Mouse (Mus musculus) neural tube, embryonic 13.5 days (tissue): ENCODE results near the gene Mrps2. TPM values are rescaled to one million over a fixed set of nuclear protein-coding genes. Genes with fewer than 3 reads are reported as not detected.

Experiments used
- ATAC-seq: fragments of 200-750 bp; cut with Nextera tagmentation; 2 replicates; pipeline ENCODE4 v1.8.0; 2017; ENCODE audit warnings: low read depth, mild to moderate bottlenecking, moderate TSS enrichment, moderate library complexity
- H3K27ac ChIP-seq: fragments of 300-500 bp; sonication (generic); replicated peaks from 2 replicates; pipeline ENCODE4 v1.5.1; 2015; ENCODE audit warnings: moderate library complexity, mild to moderate bottlenecking, inconsistent platforms
- H3K27me3 ChIP-seq: fragments of 300-500 bp; sonication (generic); 2 replicates; pipeline ENCODE4 v1.6.1; 2015; ENCODE audit warnings: mild to moderate bottlenecking, inconsistent platforms
- H3K36me3 ChIP-seq: fragments of 300-500 bp; sonication (generic); 2 replicates; pipeline ENCODE4 v1.6.1; 2015; ENCODE audit warnings: mild to moderate bottlenecking, inconsistent platforms
- H3K4me1 ChIP-seq: fragments of 300-500 bp; sonication (generic); replicated peaks from 2 replicates; pipeline ENCODE4 v1.6.1; 2015; ENCODE audit warnings: inconsistent platforms
- H3K4me2 ChIP-seq: fragments of 300-500 bp; sonication (generic); 2 replicates; pipeline ENCODE4 v1.6.1; 2015; ENCODE audit warnings: inconsistent platforms, mild to moderate bottlenecking, moderate library complexity
- H3K4me3 ChIP-seq: fragments of 300-500 bp; sonication (generic); 2 replicates; pipeline ENCODE4 v1.5.1; 2015; ENCODE audit warnings: mild to moderate bottlenecking, inconsistent platforms
- H3K9ac ChIP-seq: fragments of 300-500 bp; sonication (generic); 2 replicates; pipeline ENCODE4 v1.6.1; 2015; ENCODE audit warnings: moderate library complexity, mild to moderate bottlenecking, inconsistent platforms
- H3K9me3 ChIP-seq: fragments of 300-500 bp; sonication (generic); 2 replicates; pipeline ENCODE4 v1.6.1; 2016; ENCODE audit warnings: inconsistent platforms
- WGBS: fragments of 180-500 bp; shearing (Covaris S2); methylation state at CpG from one replicate; pipeline ENCODE4 v1.1.7; 2015; 5-methylcytosine and 5-hydroxymethylcytosine counted together
- polyA plus RNA-seq: library from polyadenylated mRNA; unstranded; fragments of >200 nt; fragmentation: Nextera tagmentation; extraction: Ambion mirVana; gene quantifications from 2 replicates; pipeline ENCODE4 v1.2.1, GENCODE M21; 2015

Gene Mrps2
- polyA plus RNA-seq, 1 experiment from 2014 or later: 56.2 TPM

DNA sequence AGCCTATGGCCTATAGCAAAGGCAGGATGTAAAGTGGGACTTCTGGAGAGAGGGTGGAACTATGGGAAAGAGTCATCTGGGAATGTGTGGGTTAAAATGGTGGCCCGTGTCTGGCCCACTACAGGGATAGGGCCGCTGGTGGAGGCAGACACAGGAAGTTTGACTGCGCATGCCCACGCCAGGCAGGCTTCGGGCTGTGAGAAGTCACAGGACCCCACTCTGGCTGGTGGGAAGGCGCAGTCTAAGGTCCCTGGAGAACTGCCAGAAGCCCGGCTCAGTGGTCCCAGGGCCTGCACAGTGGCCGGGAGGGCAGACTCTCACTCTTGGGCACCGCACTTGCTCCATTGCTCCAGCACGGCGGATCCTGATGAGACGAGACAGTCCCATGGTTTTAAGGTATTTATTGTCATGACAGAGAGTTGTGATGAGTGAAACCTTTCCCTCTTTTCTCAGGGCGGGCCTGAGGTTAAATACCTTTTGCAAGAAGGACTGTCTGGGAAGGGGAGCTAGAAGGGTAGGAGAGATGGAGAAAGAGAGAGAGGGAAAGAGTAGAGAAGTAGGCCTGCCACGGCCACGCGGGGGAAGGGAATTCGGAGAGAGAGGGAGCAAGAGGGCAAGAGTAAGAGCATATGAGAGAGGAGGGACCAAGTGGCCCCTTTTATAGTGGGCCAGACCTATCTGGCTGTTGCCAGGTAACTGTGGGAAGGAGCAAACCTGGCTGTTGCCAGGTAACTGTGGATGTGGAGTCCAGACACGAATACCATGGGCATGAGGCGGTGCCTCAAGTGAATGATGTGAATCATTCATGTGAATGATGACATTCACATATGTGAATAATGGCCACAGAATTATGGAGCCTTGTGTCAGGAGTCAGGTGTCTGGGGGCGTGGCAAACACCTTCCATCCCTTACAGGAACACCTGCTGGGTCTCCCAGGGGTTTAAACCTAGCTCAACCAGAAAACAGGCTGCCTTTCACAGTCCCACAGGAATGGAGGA is 11.6 kb downstream of the Mrps2 start:
- no peak overlapping the region for H3K4me3 ChIP-seq
- ATAC-seq: no peak
- no peak overlapping the region for H3K9ac ChIP-seq
- 83% methylated on average over 20 of the region's 20 CpGs for WGBS
- no peak overlapping the region for H3K4me2 ChIP-seq
- H3K36me3 ChIP-seq: no peaks in the 10 kb centered on the region
- no peaks in the 10 kb centered on the region for H3K9me3 ChIP-seq
- H3K27ac ChIP-seq: no peak overlapping the region
- no peaks in the 10 kb centered on the region for H3K27me3 ChIP-seq
- no peaks in the 10 kb centered on the region for H3K4me1 ChIP-seq

DNA sequence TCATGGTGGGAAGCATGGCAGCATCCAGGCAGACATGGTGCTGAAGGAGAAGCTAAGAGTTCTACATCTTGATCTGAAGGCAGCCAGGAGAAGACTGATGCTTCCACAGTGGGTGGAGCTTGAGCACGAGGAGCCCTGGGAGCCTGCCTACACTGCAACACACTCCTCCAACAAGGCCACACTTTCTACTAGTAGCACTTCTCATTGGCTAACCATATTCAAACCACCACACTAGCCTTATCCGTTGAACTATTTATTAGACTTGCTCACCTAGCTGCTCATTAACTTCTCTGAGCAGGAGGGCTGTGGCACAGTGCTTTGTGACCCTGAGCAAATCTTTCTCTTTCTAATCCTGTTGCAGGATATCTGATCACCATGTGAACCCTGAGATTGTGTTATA is 16.0 kb downstream of the Mrps2 start:
- 78% methylated on average over 2 of the region's 2 CpGs for WGBS
- H3K36me3 ChIP-seq: no peaks in the 10 kb centered on the region

DNA sequence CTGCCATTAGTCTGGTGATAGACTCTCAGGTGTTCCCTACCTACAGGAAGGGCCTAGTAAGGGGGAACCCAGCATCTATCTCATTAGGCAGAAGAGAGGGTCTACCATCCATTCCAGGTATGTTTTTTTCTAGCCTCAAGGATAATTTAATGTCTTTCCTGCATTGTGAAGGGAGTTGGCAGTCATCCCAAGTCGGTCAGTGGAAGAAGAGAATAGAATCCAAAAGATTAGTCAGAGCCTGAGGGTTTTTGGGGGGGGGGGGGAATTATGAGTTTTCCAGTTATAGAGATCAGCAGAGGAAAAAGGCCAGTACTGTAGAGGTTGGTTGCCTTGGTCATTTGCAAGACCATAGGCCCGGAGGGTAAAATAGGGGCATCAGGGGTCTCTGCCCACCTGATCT is 26.7 kb downstream of the Mrps2 start:
- Histone ChIP-seq H3K9me3 (no peaks in the 10 kb centered on the region), H3K4me2 (no peak overlapping the region), H3K4me3 (no peak overlapping the region), H3K4me1 (no peaks in the 10 kb centered on the region), H3K27me3 (no peaks in the 10 kb centered on the region), H3K27ac (no peak overlapping the region), H3K9ac (no peak overlapping the region), H3K36me3 (no peaks in the 10 kb centered on the region)
- WGBS: 87% methylated on average over 2 of the region's 2 CpGs
- no peak for ATAC-seq

More for the DNA sequence above, 16.0 kb downstream of the Mrps2 start:
- no peak overlapping the region for H3K4me2 ChIP-seq
- no peak overlapping the region for H3K27ac ChIP-seq
- no peaks in the 10 kb centered on the region for H3K4me1 ChIP-seq
- no peak overlapping the region for H3K9ac ChIP-seq
- no peaks in the 10 kb centered on the region for H3K27me3 ChIP-seq
- no peaks in the 10 kb centered on the region for H3K9me3 ChIP-seq
- no peak for ATAC-seq
- H3K4me3 ChIP-seq: no peak overlapping the region

DNA sequence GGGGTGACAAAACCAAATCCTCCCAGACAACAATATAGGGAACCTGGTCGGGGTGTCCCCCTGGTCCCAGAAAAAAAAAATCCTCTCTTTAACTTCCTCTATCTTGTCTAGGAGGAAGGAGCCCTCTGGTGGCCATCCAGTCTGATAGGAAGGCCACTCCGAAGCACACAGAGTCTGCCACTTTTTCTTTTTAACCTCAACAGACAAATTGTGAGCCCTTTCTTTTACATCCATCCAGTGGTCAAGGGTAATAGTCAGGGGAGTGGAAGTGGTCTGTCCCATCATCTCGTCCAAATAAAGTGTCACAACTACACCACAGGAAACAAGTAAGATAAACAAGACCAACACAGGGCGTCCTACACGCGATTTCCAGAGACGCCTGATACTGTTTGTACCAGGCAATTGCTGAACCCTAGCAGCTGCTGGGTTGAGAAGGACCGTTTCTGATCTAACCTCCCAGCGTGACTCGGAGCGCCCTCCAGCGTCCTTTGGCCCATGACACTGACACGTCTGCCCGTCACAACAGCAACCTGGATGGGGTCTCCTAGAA is 27.4 kb downstream of the Mrps2 start:
- Histone ChIP-seq H3K9me3 (no peaks in the 10 kb centered on the region), H3K4me3 (no peak overlapping the region)
- WGBS: 86% methylated on average over 14 of the region's 14 CpGs

DNA sequence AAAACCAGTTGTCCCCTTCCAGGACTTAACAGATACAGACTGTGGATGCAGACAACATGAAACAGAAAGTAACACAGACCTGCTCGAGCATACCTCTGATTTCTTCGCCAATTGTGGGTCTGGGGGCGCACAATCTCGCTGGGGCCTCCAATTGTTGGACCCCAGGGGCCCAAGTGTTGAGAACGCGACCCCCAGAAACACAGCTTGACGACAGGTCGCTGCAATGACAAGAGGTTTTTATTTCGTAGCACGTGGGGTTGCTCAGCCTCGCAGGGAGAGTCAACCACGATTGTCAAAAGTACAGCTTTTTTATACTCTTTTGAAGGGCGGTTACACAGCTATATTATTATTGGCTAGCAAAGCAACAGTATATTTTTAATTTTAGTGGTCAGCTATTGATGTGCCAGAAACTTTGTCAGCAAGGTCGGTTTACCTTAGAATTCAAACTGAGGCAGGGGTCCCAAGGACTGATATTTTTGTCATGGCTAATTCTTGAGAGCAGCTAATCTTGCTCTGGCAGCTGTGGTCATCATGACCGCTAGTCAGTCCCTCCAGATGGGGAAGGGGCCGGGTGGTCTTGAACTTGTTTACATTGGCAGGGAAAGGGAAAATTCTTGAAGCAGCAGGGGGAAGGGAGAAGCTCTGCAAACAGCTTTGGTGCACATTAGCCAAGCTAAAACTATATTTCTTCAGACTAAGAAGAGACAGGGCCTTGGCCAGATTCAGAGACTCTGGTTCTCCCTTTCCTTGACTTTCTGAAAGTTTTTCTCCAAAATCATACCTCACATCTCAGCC is 28.1 kb downstream of the Mrps2 start:
- WGBS: 83% methylated on average over 16 of the region's 16 CpGs

More for the DNA sequence above, 27.4 kb downstream of the Mrps2 start:
- Histone ChIP-seq H3K9ac (no peak overlapping the region), H3K27ac (no peak overlapping the region), H3K4me1 (no peaks in the 10 kb centered on the region), H3K27me3 (no peaks in the 10 kb centered on the region), H3K4me2 (no peak overlapping the region), H3K36me3 (no peaks in the 10 kb centered on the region)
- ATAC-seq: no peak

DNA sequence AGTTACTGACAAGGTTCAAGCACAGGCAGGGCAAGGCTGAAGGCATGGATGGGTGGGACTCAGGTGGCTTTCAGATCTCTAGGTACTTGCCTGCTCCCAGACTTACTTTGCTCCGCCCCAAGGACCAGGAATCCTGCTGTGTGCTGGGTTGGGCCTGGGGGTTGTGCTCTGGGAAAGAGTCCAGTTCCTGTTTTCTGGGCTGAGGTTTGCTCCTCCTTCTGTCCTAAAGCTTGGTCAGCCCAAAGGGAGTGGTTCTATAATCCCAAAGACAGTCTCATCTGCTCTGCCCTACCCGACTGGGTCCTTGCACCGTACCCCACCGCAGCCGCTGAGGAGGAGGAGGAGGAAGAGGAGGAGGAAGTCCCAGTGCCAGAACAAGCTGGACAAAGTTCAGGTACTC is 28.8 kb downstream of the Mrps2 start, which contains the start of gene Gbgt1:
TSS of gene Gbgt1 (plus strand) at position 221 of the 400 bp plus-strand sequence.
- Histone ChIP-seq H3K27me3 (no peaks in the 10 kb centered on the region), H3K9me3 (no peaks in the 10 kb centered on the region), H3K4me2 (peak within 1 kb of the TSS; percentile 21; the same call in 1 of the 2 replicates), H3K36me3 (no peaks in the 10 kb centered on the region), H3K4me3 (no peak within 1 kb of the TSS), H3K4me1 (no peaks in the 10 kb centered on the region), H3K27ac (no peak within 1 kb of the TSS), H3K9ac (no peak within 1 kb of the TSS)
- 85% methylated on average over 5 of the region's 5 CpGs for WGBS
- ATAC-seq: no peak

More for the DNA sequence above, 28.1 kb downstream of the Mrps2 start:
- no peak overlapping the region for H3K4me3 ChIP-seq
- no peak for ATAC-seq
- no peak overlapping the region for H3K27ac ChIP-seq
- H3K27me3 ChIP-seq: no peaks in the 10 kb centered on the region
- H3K9ac ChIP-seq: no peak overlapping the region
- H3K4me2 ChIP-seq: no peak overlapping the region
- H3K4me1 ChIP-seq: no peaks in the 10 kb centered on the region
- no peaks in the 10 kb centered on the region for H3K9me3 ChIP-seq
- H3K36me3 ChIP-seq: no peaks in the 10 kb centered on the region

DNA sequence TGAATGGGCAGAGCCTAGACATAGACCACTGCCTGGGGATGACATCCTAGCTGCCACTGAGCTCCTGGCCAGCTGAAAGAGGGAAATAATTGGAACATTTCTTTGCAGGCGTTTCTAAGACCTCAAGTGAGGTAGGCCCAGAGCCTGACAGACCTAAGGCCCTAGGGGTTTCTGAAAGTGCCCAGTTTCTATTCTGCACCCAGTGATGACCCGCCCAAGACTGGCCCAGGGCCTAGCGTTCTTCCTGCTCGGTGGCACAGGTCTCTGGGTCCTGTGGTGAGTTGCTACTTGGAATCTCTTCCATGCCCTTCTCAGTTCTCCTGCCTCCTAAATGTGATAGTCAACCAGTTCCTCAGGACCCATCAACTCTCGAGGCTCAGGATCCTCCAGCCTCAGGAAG is 29.7 kb downstream of the Mrps2 start:
- Histone ChIP-seq H3K4me3 (no peak overlapping the region), H3K36me3 (no peaks in the 10 kb centered on the region), H3K27me3 (no peaks in the 10 kb centered on the region), H3K4me1 (no peaks in the 10 kb centered on the region), H3K9ac (no peak overlapping the region), H3K27ac (no peak overlapping the region), H3K4me2 (peak overlapping the region; percentile 21; the same call in 1 of the 2 replicates), H3K9me3 (no peaks in the 10 kb centered on the region)
- no peak for ATAC-seq
- WGBS: 80% methylated on average over 5 of the region's 5 CpGs

DNA sequence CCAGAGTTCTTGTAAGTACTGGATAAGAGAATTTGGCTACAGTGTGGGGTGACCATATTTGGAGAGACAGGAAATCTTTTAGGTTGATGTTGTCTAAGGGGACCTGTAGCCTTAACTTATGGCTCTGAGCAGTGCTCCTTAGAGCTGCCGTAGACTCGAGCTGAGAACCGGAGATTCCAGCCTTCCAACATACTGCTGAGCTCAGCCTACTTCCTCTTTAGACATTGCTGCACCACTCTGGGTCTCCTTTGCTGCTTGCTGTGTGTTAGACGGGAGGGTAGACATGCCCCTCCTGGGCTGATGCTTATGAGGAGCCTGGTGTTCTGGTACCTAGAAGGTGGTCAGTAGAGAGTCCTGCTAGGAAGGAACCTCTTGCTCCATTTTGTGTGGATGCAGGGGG is 30.6 kb downstream of the Mrps2 start:
- Histone ChIP-seq H3K36me3 (no peaks in the 10 kb centered on the region), H3K9ac (no peak overlapping the region), H3K4me3 (no peak overlapping the region), H3K27ac (no peak overlapping the region), H3K27me3 (no peaks in the 10 kb centered on the region), H3K4me1 (no peaks in the 10 kb centered on the region), H3K9me3 (no peaks in the 10 kb centered on the region), H3K4me2 (no peak overlapping the region)
- no peak for ATAC-seq
- WGBS: 84% methylated on average over 4 of the region's 4 CpGs

DNA sequence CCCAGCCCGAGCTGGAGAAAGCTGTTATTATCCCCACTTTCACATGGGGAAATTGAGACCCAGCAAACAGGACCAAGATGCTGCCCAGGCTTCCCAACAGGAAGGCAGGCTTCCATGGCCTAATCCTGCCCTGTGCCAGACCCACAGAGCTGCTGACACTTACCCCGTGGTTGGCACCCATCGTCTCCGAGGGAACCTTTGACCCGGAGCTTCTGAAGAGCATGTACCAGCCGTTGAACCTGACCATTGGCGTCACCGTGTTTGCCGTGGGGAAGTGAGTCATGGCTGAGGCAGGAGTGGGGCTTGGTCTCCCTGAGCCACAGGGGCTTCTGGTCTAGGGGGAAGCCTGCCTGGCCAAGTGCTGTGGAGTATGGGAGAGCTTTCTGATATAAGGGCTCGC is 35.1 kb downstream of the Mrps2 start:
- WGBS: 83% methylated on average over 10 of the region's 10 CpGs
- H3K4me1 ChIP-seq: no peaks in the 10 kb centered on the region
- H3K4me2 ChIP-seq: no peak overlapping the region
- no peak for ATAC-seq
- H3K27ac ChIP-seq: no peak overlapping the region
- H3K4me3 ChIP-seq: no peak overlapping the region
- H3K9me3 ChIP-seq: no peaks in the 10 kb centered on the region
- H3K36me3 ChIP-seq: no peaks in the 10 kb centered on the region
- no peak overlapping the region for H3K9ac ChIP-seq
- H3K27me3 ChIP-seq: no peaks in the 10 kb centered on the region

DNA sequence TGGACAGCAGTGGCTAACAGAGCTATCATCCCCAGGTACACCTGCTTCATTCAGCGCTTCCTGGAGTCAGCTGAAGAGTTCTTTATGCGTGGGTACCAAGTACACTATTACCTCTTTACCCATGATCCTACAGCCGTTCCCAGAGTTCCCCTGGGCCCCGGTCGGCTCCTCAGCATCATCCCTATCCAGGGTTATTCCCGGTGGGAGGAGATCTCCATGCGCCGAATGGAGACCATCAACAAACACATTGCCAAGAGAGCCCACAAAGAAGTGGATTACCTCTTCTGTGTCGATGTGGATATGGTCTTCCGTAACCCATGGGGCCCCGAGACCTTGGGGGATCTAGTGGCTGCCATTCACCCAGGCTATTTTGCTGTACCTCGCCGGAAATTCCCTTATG is 36.8 kb downstream of the Mrps2 start:
- no peaks in the 10 kb centered on the region for H3K36me3 ChIP-seq
- H3K4me1 ChIP-seq: no peaks in the 10 kb centered on the region
- H3K27ac ChIP-seq: no peak overlapping the region
- H3K4me2 ChIP-seq: no peak overlapping the region
- no peak for ATAC-seq
- WGBS: 89% methylated on average over 13 of the region's 13 CpGs
- H3K9me3 ChIP-seq: no peaks in the 10 kb centered on the region
- no peaks in the 10 kb centered on the region for H3K27me3 ChIP-seq
- no peak overlapping the region for H3K4me3 ChIP-seq
- no peak overlapping the region for H3K9ac ChIP-seq

DNA sequence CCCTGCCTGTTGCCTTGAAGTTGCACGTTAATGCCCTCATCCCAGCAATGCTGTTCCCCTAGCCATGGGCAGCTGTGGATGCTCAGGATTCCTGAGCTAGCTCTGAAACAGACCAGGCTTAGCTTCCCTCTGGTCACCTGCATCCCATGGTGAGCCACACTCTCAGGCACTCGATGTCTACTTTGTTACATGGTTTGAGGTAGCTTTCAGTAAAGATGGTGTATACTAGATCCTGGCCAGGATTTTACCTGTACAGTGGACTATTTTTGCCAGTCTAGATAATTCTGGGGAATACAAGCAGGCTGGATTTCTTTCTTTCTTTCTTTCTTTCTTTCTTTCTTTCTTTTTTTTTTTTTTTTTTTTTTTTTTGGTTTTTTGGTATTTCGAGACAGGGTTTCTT is 37.9 kb downstream of the Mrps2 start, which contains the start of gene Gm10134:
TSS of gene Gm10134 (plus strand) at position 301 of the 400 bp plus-strand sequence.
- Histone ChIP-seq H3K27ac (no peak within 1 kb of the TSS), H3K9ac (no peak within 1 kb of the TSS), H3K9me3 (no peaks in the 10 kb centered on the region), H3K4me1 (no peaks in the 10 kb centered on the region), H3K36me3 (no peaks in the 10 kb centered on the region), H3K27me3 (no peaks in the 10 kb centered on the region), H3K4me2 (no peak within 1 kb of the TSS), H3K4me3 (no peak within 1 kb of the TSS)
- no peak for ATAC-seq
- WGBS: 73% methylated on average over 3 of the region's 3 CpGs

DNA sequence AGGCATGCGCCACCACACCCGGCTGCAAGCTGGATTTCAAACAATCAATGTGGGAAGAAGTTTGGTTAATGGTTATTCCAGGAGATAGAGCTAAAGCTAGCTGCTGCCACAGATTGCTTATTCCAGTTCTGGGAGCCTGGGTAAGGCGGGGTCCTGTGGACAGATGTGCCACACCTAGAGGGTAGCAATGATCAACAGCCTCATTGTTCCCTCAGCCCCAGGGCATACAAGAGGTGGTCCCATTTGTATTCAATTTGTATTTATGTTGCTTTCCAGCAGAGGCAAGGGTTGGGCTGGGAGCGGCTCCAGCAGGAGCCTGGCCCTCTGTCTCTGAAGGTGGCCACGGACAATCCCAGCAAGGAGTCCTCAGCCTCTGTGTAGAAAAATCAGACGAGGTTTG is 38.4 kb downstream of the Mrps2 start:
- H3K9me3 ChIP-seq: no peaks in the 10 kb centered on the region
- H3K9ac ChIP-seq: no peak overlapping the region
- H3K27ac ChIP-seq: no peak overlapping the region
- 83% methylated on average over 6 of the region's 6 CpGs for WGBS
- H3K4me3 ChIP-seq: no peak overlapping the region
- no peaks in the 10 kb centered on the region for H3K4me1 ChIP-seq
- no peak overlapping the region for H3K4me2 ChIP-seq
- H3K36me3 ChIP-seq: no peaks in the 10 kb centered on the region
- H3K27me3 ChIP-seq: no peaks in the 10 kb centered on the region
- no peak for ATAC-seq
